Mouse (Mus musculus) olfactory bulb, adult 2 months (tissue): ENCODE measurements around the gene Notch4.

Source experiments
- CTCF ChIP-seq: fragments of 200-500 bp; IDR thresholded peaks from 2 replicates; pipeline ENCODE4 v1.5.1; 2012; ENCODE audit warnings: low read depth, mild to moderate bottlenecking, low read length, moderate library complexity; ENCODE audit not compliant: insufficient read depth
- POLR2A ChIP-seq: fragments of 200-500 bp; IDR thresholded peaks from 2 replicates; pipeline ENCODE4 v1.6.1; 2012; ENCODE audit warnings: mild to moderate bottlenecking, low read depth, low read length, moderate library complexity; ENCODE audit not compliant: insufficient read depth

DNA sequence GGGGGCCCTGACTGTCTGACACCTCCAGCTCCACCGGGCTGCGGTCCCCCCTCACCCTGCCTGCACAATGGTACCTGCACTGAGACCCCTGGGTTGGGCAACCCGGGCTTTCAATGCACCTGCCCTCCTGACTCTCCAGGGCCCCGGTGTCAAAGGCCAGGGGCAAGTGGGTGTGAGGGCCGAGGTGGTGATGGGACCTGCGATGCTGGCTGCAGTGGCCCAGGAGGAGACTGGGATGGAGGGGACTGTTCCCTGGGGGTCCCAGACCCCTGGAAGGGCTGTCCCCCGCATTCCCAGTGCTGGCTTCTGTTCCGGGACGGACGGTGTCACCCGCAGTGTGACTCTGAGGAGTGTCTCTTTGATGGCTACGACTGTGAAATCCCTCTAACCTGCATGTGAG is 18.5 kb downstream of the Notch4 start:
- TF ChIP-seq POLR2A (no peak), CTCF (no peak)
